Mouse (Mus musculus) frontal cortex, adult 2 months (tissue): Measurements from ENCODE around the gene Slc39a12. TPM values are rescaled to one million over a fixed set of nuclear protein-coding genes. Genes with fewer than 3 reads are reported as not detected.

Source experiments
- polyA plus RNA-seq: library from polyadenylated mRNA; depleted of rRNA; stranded (reverse); fragments of >200 nt; gene quantifications from 2 replicates; pipeline ENCODE4 v1.2.3, GENCODE M21; 2012; rRNA removed

The Slc39a12 gene
- polyA plus RNA-seq, 1 experiment = 43.9 TPM

Other genes starting within 250 kb of the Slc39a12 start
- 0.29 and 0.46 TPM in 2 replicates for gene Tmem236, start 213.8 kb upstream of the Slc39a12 start, polyA plus RNA-seq
- gene Mrc1, start 158.9 kb upstream of the Slc39a12 start, polyA plus RNA-seq = 2.0 and 2.6 TPM in 2 replicates
- gene Cacnb2, start 214.8 kb downstream of the Slc39a12 start, polyA plus RNA-seq = 37.4 and 43.5 TPM in 2 replicates